Mouse (Mus musculus): ENCODE measurements at regions not wholly inside any gene's neighbourhood (a gene's known extent, or its start where the extent isn't known, plus 50 kb on each side); places are given as distances from the start of the nearest gene placed in this dataset.

DNA sequence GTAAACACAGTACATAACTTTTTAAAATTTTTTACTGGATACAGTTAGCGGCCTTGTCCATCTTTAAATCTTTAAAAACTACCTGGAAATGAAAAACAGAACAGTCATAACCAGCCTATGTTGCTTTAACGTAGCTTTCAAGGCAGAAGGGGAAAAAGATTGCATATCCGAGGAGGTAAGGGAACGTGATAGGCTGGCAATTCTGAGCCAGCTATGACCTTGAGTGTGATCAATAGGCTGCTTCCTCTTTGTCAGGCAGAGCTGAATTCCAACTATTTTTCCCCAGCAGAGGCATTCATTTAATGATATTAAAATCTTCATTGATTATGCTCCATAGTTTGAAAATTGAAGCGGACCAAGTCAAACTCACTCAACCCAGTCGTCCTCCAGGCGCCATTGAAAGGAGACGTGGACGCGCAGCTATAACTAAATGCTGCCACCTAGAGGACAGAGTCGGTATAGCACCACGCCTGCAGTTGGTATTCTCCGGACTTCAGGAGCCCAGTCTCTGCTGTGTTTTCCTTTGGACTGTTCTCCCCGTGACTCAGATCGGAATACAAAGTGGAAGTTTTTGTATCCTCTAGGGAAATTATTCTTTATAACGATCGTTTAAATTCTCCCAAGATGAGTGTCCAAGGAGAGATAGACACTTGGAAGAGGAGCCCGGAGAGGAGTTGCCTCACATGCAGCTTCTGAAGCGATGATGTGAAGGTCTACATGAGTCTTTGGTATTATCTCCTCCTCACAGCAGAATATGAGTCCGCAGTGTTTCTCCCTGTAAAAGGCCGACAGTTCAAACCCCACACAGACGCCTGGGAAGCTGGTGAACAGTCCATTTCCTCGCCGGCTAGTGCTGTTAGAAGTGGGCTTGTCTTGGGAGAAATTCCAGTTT is 858.2 kb upstream of the Car8 start:
- TF ChIP-seq GATA1 (IDR thresholded peaks at IDR 0.05; ENCODE audit: borderline replicate concordance, low read length), result no peak
- TF ChIP-seq FLI1 (IDR thresholded peaks at IDR 0.05; ENCODE audit: low read length), result no peak

All from megakaryocyte, embryonic 14.5 days (primary cell).